7 mouse cellular contexts compared by ENCODE assay signal in the genomic region with DNA sequence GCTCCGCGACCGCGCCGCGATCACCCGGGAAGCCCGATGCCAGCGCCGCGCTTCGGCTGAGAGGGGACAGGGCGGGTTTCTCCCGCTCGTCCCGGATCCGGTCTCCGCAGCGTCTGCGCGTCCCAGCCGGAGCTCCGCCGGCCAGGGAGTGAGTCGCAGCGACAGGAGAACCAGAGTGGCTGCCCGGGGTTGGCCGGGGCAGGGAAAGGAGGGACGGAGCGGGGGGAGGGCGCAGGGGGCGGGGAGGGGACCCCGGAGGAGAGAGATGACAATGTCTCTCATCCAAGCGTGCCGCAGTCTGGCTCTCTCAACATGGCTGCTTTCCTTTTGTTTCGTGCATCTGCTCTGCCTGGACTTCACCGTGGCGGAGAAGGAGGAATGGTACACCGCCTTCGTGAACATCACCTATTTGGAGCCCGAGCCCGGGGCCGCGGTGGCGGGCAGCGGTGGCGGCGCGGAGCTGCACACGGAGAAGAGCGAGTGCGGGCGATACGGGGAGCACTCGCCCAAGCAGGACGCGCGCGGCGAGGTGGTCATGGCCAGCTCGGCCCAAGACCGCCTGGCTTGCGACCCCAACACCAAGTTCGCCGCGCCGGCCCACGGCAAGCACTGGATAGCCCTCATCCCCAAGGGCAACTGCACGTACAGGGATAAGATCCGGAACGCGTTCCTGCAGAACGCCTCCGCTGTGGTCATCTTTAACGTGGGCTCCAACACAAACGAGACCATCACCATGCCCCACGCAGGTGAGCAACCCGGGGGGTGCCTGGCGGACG. TPM values are rescaled to one million over a fixed set of nuclear protein-coding genes. Genes with fewer than 3 reads are reported as not detected.
DNase-seq lines count a peak whose midpoint lies in the region; ATAC-seq lines count a peak whose summit lies in the region.

No protein-coding gene starts in this region.

- peak overlapping the region; percentile 81 for H3K4me2 ChIP-seq in intestine, embryonic 14.5 days (ENCODE audit: low read length)
- H3K4me2 ChIP-seq in midbrain, embryonic 12.5 days (replicated peaks): peak overlapping the region; percentile 82

- H3K36me3 ChIP-seq in intestine, embryonic 14.5 days (ENCODE audit: control insufficient read depth, insufficient read depth, low read length): no peaks in the 10 kb centered on the region
- no peaks in the 10 kb centered on the region for H3K36me3 ChIP-seq in limb, embryonic 10.5 days
- no peaks in the 10 kb centered on the region for H3K36me3 ChIP-seq in midbrain, embryonic 12.5 days

- peaks cover 10% of the 10 kb centered on the region; the same call in 1 of the 2 replicates for H3K4me1 ChIP-seq in intestine, embryonic 14.5 days (replicated peaks; ENCODE audit: control insufficient read depth, insufficient read depth, low read length)
- peaks cover 30% of the 10 kb centered on the region for H3K4me1 ChIP-seq in limb, embryonic 10.5 days
- peaks cover 17% of the 10 kb centered on the region for H3K4me1 ChIP-seq in midbrain, embryonic 12.5 days

- peak overlapping the region; percentile 65 for H3K4me3 ChIP-seq in intestine, embryonic 14.5 days (ENCODE audit: low read depth, low read length)
- peak overlapping the region; percentile 90 for H3K4me3 ChIP-seq in limb, embryonic 10.5 days
- H3K4me3 ChIP-seq in midbrain, embryonic 12.5 days: peak overlapping the region; percentile 78

- DNase-seq in adrenal gland, adult (ENCODE audit: inconsistent age in 2 of 2, low spot score in 1 of 2): peak; percentile 74 to 92
- DNase-seq in cerebellum, postnatal 36 days: peak; percentile 69 to 70
- DNase-seq in gastrocnemius, adult 8-10 months (ENCODE audit: low spot score in 2 of 2): peak; percentile 25 to 53
- peak; percentile 83 for DNase-seq in intestine, embryonic 14.5 days (ENCODE audit: low spot score)
- DNase-seq in limb, embryonic 10.5 days (ENCODE audit: low spot score): peak; percentile 78
- DNase-seq in spleen, postnatal 36 days (ENCODE audit: low spot score in 2 of 2): peak; percentile 2 to 8

- H3K27me3 ChIP-seq in intestine, embryonic 14.5 days (replicated peaks; ENCODE audit: control insufficient read depth, insufficient read depth, low read length): no peaks in the 10 kb centered on the region
- no peaks in the 10 kb centered on the region for H3K27me3 ChIP-seq in limb, embryonic 10.5 days (ENCODE audit: low read depth, poor library complexity, severe bottlenecking)
- no peaks in the 10 kb centered on the region for H3K27me3 ChIP-seq in midbrain, embryonic 12.5 days

- peak overlapping the region; percentile 80 for H3K9ac ChIP-seq in intestine, embryonic 14.5 days (ENCODE audit: low read length)
- H3K9ac ChIP-seq in midbrain, embryonic 12.5 days (replicated peaks): peak overlapping the region; percentile 84

- peak overlapping the region; percentile 73 for H3K27ac ChIP-seq in intestine, embryonic 14.5 days (ENCODE audit: low read depth)
- peak overlapping the region; percentile 96 for H3K27ac ChIP-seq in limb, embryonic 10.5 days
- H3K27ac ChIP-seq in midbrain, embryonic 12.5 days (replicated peaks): peak overlapping the region; percentile 85

- peak; percentile 61 for ATAC-seq in intestine, embryonic 14.5 days (replicated peaks; ENCODE audit: low FRiP score, low TSS enrichment, low read depth)
- ATAC-seq in midbrain, embryonic 12.5 days (ENCODE audit: low FRiP score, low read depth): peak; percentile 83

- H3K9me3 ChIP-seq in intestine, embryonic 14.5 days (ENCODE audit: control insufficient read depth, low read length): no peaks in the 10 kb centered on the region
- H3K9me3 ChIP-seq in limb, embryonic 10.5 days (replicated peaks): no peaks in the 10 kb centered on the region
- H3K9me3 ChIP-seq in midbrain, embryonic 12.5 days: no peaks in the 10 kb centered on the region

- under 1% methylated on average over 74 of the region's 80 CpGs for WGBS in intestine, embryonic 14.5 days
- under 1% methylated on average over 80 of the region's 80 CpGs for WGBS in limb, embryonic 10.5 days
- WGBS in midbrain, embryonic 12.5 days: under 1% methylated on average over 79 of the region's 80 CpGs

RNA-seq across cellular contexts. Expression of a gene that starts 0.8 kb away (rescaled TPM):
- total RNA-seq in gastrocnemius, adult 8-10 months (2022): 10 to 100 TPM; 35.8 to 50.2 (median 41.7) TPM
- polyA plus RNA-seq in intestine, embryonic 14.5 days (2014; fragmentation: Nextera tagmentation; extraction: Ambion mirVana): 1.5 and 1.9 TPM in 2 replicates
- polyA plus RNA-seq in limb, embryonic 10.5 days (2016; fragmentation: Nextera tagmentation; extraction: Ambion mirVana): 1.3 and 2.1 TPM in 2 replicates
- 2.0 and 2.1 TPM in 2 replicates for polyA plus RNA-seq in midbrain, embryonic 12.5 days (2016; fragmentation: Nextera tagmentation; extraction: Ambion mirVana)

Comparison
In these comparisons a context has a peak if more than half of its experiments do, and no peak if none do; other contexts are left out.
1. Peak in every context shown above with its lines: DNase-seq, ATAC-seq, H3K4me3 ChIP-seq and H3K27ac ChIP-seq.
2. DNase-seq: peak in every context shown above with its lines; median percentile 83 in adrenal gland, adult; 83 in intestine, embryonic 14.5 days; 78 in limb, embryonic 10.5 days; 70 in cerebellum, postnatal 36 days; 39 in gastrocnemius, adult 8-10 months; 5 in spleen, postnatal 36 days.